ENCODE assay signal across 8 mouse cellular contexts in genomic region chr9:62421027-62421426, GRCm38 (mm10).
DNase-seq lines count a peak whose midpoint lies in the region; ATAC-seq and TF ChIP-seq lines count a peak whose summit lies in the region.

No protein-coding gene starts in this region.

- H3K4me3 ChIP-seq in ES-E14 (ENCODE audit: insufficient read depth in 1 of 2, low read depth in 1 of 2, low read length in 2 of 2, poor library complexity in 1 of 2, severe bottlenecking in 1 of 2) = peak overlapping the region; percentile 51 to 53
- peak overlapping the region; percentile 66 for H3K4me3 ChIP-seq in brown adipose tissue, adult 24 weeks (ENCODE audit: insufficient read depth, low read depth, low read length)
- 0 out of 2 replicates have a peak overlapping the region, but pooled peaks have one; percentile 7 for H3K4me3 ChIP-seq in forebrain, embryonic 11.5 days (ENCODE audit: low read depth, low read length)
- peak overlapping the region; percentile 27 for H3K4me3 ChIP-seq in lung, embryonic 15.5 days
- peak overlapping the region; percentile 30 for H3K4me3 ChIP-seq in olfactory bulb, adult 2 months (ENCODE audit: insufficient read depth, low read depth, low read length)

- H3K4me1 ChIP-seq in ES-E14 (ENCODE audit: control insufficient read depth in 2 of 2, insufficient read depth in 2 of 2, low read length in 2 of 2, poor library complexity in 1 of 2) = peaks cover 1 to 12% of the 10 kb centered on the region in 2 experiments; a peak in 2 of 4 replicates
- H3K4me1 ChIP-seq in brown adipose tissue, adult 24 weeks (ENCODE audit: control insufficient read depth, insufficient read depth, insufficient read length, low read length) = peaks cover 35% of the 10 kb centered on the region
- H3K4me1 ChIP-seq in forebrain, embryonic 11.5 days (replicated peaks; ENCODE audit: control insufficient read depth, insufficient read depth, low read length) = peaks cover 3% of the 10 kb centered on the region; the same call in 1 of the 2 replicates
- peaks cover 23% of the 10 kb centered on the region for H3K4me1 ChIP-seq in lung, embryonic 15.5 days
- H3K4me1 ChIP-seq in olfactory bulb, adult 2 months (ENCODE audit: control insufficient read depth, insufficient read depth, low read length) = peaks cover 23% of the 10 kb centered on the region

- peak; percentile 79 for DNase-seq in ES-E14 (ENCODE audit: low read depth, low spot score)
- peak; percentile 81 for DNase-seq in forebrain, embryonic 11.5 days (ENCODE audit: low spot score)
- peak; percentile 83 to 88 for DNase-seq in heart, postnatal 14 days
- DNase-seq in kidney, postnatal 25 days = peak; percentile 91 to 93
- peak; percentile 68 for DNase-seq in thymus, postnatal 25 days

- TF ChIP-seq CTCF in olfactory bulb, adult 2 months (IDR thresholded peaks at IDR 0.05; ENCODE audit: insufficient read depth, low read depth, low read length) = no peak

- in situ Hi-C loops in ES-E14 (cut with MboI; ENCODE audit: low sequenced_read_pairs in 2 of 2, unreplicated experiment in 2 of 2) = no loop called here

- intact Hi-C loops in heart, postnatal 14 days (cut with DNase I) = no loop called here

- H3K4me2 ChIP-seq in forebrain, embryonic 11.5 days (ENCODE audit: low read depth, low read length, severe bottlenecking) = peak overlapping the region; percentile 37
- peak overlapping the region; percentile 58 for H3K4me2 ChIP-seq in lung, embryonic 15.5 days

- peak overlapping the region; percentile 53; the same call in 1 of the 2 replicates for H3K27ac ChIP-seq in ES-E14 (ENCODE audit: insufficient read depth, low read depth, low read length, poor library complexity, severe bottlenecking)
- H3K27ac ChIP-seq in brown adipose tissue, adult 24 weeks (replicated peaks; ENCODE audit: low read depth, low read length) = peak overlapping the region; percentile 99
- no peak overlapping the region for H3K27ac ChIP-seq in forebrain, embryonic 11.5 days (ENCODE audit: low read depth, low read length)
- H3K27ac ChIP-seq in lung, embryonic 15.5 days = peak overlapping the region; percentile 75
- peak overlapping the region; percentile 49; the same call in 1 of the 2 replicates for H3K27ac ChIP-seq in olfactory bulb, adult 2 months (ENCODE audit: insufficient read depth, low read depth, low read length)

- peak; percentile 64; the same call in 1 of the 2 replicates for ATAC-seq in forebrain, embryonic 11.5 days (replicated peaks; ENCODE audit: low FRiP score)
- ATAC-seq in lung, embryonic 15.5 days (ENCODE audit: borderline replicate concordance, extremely low read depth, low FRiP score, low TSS enrichment) = peak; percentile 83

- H3K36me3 ChIP-seq in ES-E14 (ENCODE audit: control insufficient read depth, insufficient read depth, low read length, poor library complexity, severe bottlenecking) = no peaks in the 10 kb centered on the region
- H3K36me3 ChIP-seq in forebrain, embryonic 11.5 days (ENCODE audit: control insufficient read depth, insufficient read depth, low read length) = no peaks in the 10 kb centered on the region
- H3K36me3 ChIP-seq in lung, embryonic 15.5 days = peaks cover 8% of the 10 kb centered on the region; the same call in 1 of the 2 replicates

- no peaks in the 10 kb centered on the region for H3K27me3 ChIP-seq in forebrain, embryonic 11.5 days (ENCODE audit: control insufficient read depth, insufficient read depth, low read length)
- H3K27me3 ChIP-seq in lung, embryonic 15.5 days = no peaks in the 10 kb centered on the region

- TF ChIP-seq POLR2A in olfactory bulb, adult 2 months (IDR thresholded peaks at IDR 0.05; ENCODE audit: insufficient read depth, low read depth, low read length) = 0 out of 2 replicates have a peak, but pooled peaks have one; percentile 34

- WGBS in forebrain, embryonic 11.5 days = 2% methylated on average over 13 of the region's 13 CpGs
- 4% methylated on average over 13 of the region's 13 CpGs for WGBS in lung, embryonic 15.5 days
- WGBS in olfactory bulb, adult 2 months = 19% methylated on average over 13 of the region's 13 CpGs

- H3K9me3 ChIP-seq in ES-E14 (ENCODE audit: control insufficient read depth, insufficient read depth, low read depth, low read length) = no peaks in the 10 kb centered on the region
- no peaks in the 10 kb centered on the region; the same call in 1 of the 2 replicates for H3K9me3 ChIP-seq in forebrain, embryonic 11.5 days (ENCODE audit: control insufficient read depth, low read length)
- H3K9me3 ChIP-seq in lung, embryonic 15.5 days = no peaks in the 10 kb centered on the region

- peak overlapping the region; percentile 67; the same call in 1 of the 2 replicates for H3K9ac ChIP-seq in ES-E14 (ENCODE audit: insufficient read depth, low read depth, low read length, poor library complexity, severe bottlenecking)
- peak overlapping the region; percentile 29 for H3K9ac ChIP-seq in forebrain, embryonic 11.5 days (ENCODE audit: low read length)
- peak overlapping the region; percentile 33 for H3K9ac ChIP-seq in lung, embryonic 15.5 days

TF ChIP-seq in ES-E14, 5 proteins besides CTCF, POLR2A, EP300 and RAD21:
- TF ChIP-seq MAFK (IDR thresholded peaks at IDR 0.05; ENCODE audit: insufficient read depth, low read depth, low read length) (no peak), ZNF384 (IDR thresholded peaks at IDR 0.05; ENCODE audit: low read depth, low read length) (no peak), HCFC1 (IDR thresholded peaks at IDR 0.05; ENCODE audit: borderline replicate concordance, insufficient read depth, low read length) (no peak)

Comparison
In these comparisons a context has a peak if more than half of its experiments do, and no peak if none do; other contexts are left out.
1. H3K4me3 ChIP-seq: peak in every context shown above with its lines; median percentile 66 in brown adipose tissue, adult 24 weeks; 52 in ES-E14; 30 in olfactory bulb, adult 2 months; 27 in lung, embryonic 15.5 days; 7 in forebrain, embryonic 11.5 days.